Mouse (Mus musculus) hindbrain, postnatal 0 days (tissue): ENCODE measurements around the gene Fam229b. TPM values are rescaled to one million over a fixed set of nuclear protein-coding genes. Genes with fewer than 3 reads are reported as not detected.
A peak's percentile ranks its signal among the peaks of the same experiment; 100 is the strongest.

Experiments
- ATAC-seq: fragments of 200-750 bp; cut with Nextera tagmentation; 2 replicates; pipeline ENCODE4 v1.8.0; 2017; ENCODE audit warnings: mild to moderate bottlenecking, moderate TSS enrichment, moderate library complexity
- DNase-seq: peaks from one replicate; pipeline ENCODE4 v3.0.0-alpha.2; 2015; ENCODE audit warnings: low spot score
- H3K27ac ChIP-seq: fragments of 300-500 bp; sonication (generic); 2 replicates; pipeline ENCODE4 v1.5.1; 2014; ENCODE audit warnings: mild to moderate bottlenecking
- H3K27me3 ChIP-seq: fragments of 300-500 bp; sonication (generic); 2 replicates; pipeline ENCODE4 v1.6.1; 2014; ENCODE audit warnings: low read length, mixed read lengths; ENCODE audit not compliant: insufficient read depth
- H3K36me3 ChIP-seq: fragments of 300-500 bp; sonication (generic); 2 replicates; pipeline ENCODE4 v1.6.1; 2014; ENCODE audit warnings: low read length, mixed read lengths; ENCODE audit not compliant: insufficient read depth
- H3K4me1 ChIP-seq: fragments of 300-500 bp; sonication (generic); 2 replicates; pipeline ENCODE4 v1.6.1; 2014; ENCODE audit warnings: antibody characterized with exemption, low read length, mixed read lengths; ENCODE audit not compliant: insufficient read depth
- H3K4me2 ChIP-seq: fragments of 300-500 bp; sonication (generic); 2 replicates; pipeline ENCODE4 v1.6.1; 2014; ENCODE audit warnings: low read depth, mild to moderate bottlenecking, low read length, moderate library complexity, mixed read lengths
- H3K4me3 ChIP-seq: fragments of 300-500 bp; sonication (generic); 2 replicates; pipeline ENCODE4 v1.5.1; 2014; ENCODE audit warnings: low read length
- H3K9ac ChIP-seq: fragments of 300-500 bp; sonication (generic); replicated peaks from 2 replicates; pipeline ENCODE4 v1.6.1; 2014; ENCODE audit warnings: mild to moderate bottlenecking, low read length, moderate library complexity, mixed read lengths
- H3K9me3 ChIP-seq: fragments of 300-500 bp; sonication (generic); 2 replicates; pipeline ENCODE4 v1.6.1; 2016; ENCODE audit warnings: low read length, mixed read lengths
- CTCF ChIP-seq: IDR thresholded peaks from 2 replicates; pipeline ENCODE4 v1.5.1; 2016; ENCODE audit warnings: antibody characterized with exemption, control low read depth, low read depth
- WGBS: fragments of 180-500 bp; shearing (Covaris S2); extraction: QIAGEN DNeasy Blood & Tissue Kit; methylation state at CpG from one replicate; pipeline ENCODE4 v1.1.7; 2014; 5-methylcytosine and 5-hydroxymethylcytosine counted together
- polyA plus RNA-seq: library from polyadenylated mRNA; unstranded; fragments of >200 nt; fragmentation: Nextera tagmentation; extraction: Ambion mirVana; gene quantifications from 2 replicates; pipeline ENCODE4 v1.2.1, GENCODE M21; 2015
- total RNA-seq: library from RNA; depleted of rRNA; stranded (reverse); fragments of >200 nt; gene quantifications from 2 replicates; pipeline ENCODE4 v1.2.3, GENCODE M21; 2014; rRNA removed

Fam229b gene
- total RNA-seq (18.0 and 22.8 TPM in 2 replicates), polyA plus RNA-seq (43.8 and 45.9 TPM in 2 replicates)

GRCm38 (mm10) chr10:39133462-39134310, at the start of gene Fam229b, which contains the start of gene Tube1:
TSS of gene Fam229b (minus strand) at chr10:39133914.
TSS of gene Tube1 (plus strand) at chr10:39133976.
- 5% methylated on average over 47 of the region's 47 CpGs for WGBS
- H3K4me3 ChIP-seq, result peak within 1 kb of the TSS; percentile 76
- peak; percentile 95 for ATAC-seq
- peak; percentile 97 for DNase-seq
- H3K27me3 ChIP-seq, result no peaks in the 10 kb centered on the region
- peak within 1 kb of the TSS; percentile 58 for H3K9ac ChIP-seq
- H3K9me3 ChIP-seq, result no peaks in the 10 kb centered on the region
- peak within 1 kb of the TSS; percentile 75 for H3K27ac ChIP-seq
- no peak for TF ChIP-seq CTCF
- 0 out of 2 replicates have a peak, but pooled peaks cover 8% of the 10 kb centered on the region for H3K36me3 ChIP-seq
- peak within 1 kb of the TSS; percentile 97 for H3K4me2 ChIP-seq
- no peaks in the 10 kb centered on the region for H3K4me1 ChIP-seq

GRCm38 (mm10) chr10:39176981-39177380, 43.3 kb upstream of the Fam229b start:
- Histone ChIP-seq H3K27ac (no peak overlapping the region), H3K4me3 (no peak overlapping the region), H3K9ac (no peak overlapping the region), H3K4me1 (peaks cover 6% of the 10 kb centered on the region; the same call in 1 of the 2 replicates), H3K4me2 (no peak overlapping the region), H3K9me3 (no peaks in the 10 kb centered on the region; the same call in 1 of the 2 replicates), H3K27me3 (no peaks in the 10 kb centered on the region), H3K36me3 (no peaks in the 10 kb centered on the region)
- ATAC-seq (no peak), DNase-seq (no peak)
- 93% methylated on average over 5 of the region's 5 CpGs for WGBS
- no peak for TF ChIP-seq CTCF

DNA sequence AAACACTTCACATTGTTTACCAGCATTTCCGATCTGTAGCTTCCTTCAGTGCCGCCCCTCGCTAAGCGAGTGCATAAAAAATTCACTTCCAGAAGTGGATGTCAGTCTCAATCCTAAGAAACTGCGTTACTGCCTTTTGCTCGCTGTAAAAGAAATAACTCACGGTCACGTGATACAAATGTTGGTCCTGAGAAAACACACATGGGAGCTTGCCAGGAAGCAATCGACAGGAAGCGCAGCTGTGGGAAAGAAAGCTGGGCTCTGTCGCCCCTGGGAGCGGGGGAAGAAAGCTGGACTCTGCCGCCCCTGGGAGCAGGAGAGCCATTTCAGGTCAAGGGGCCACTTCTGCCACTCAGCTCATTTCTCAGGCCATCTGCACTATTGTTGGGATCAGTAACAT, 39.4 kb upstream of the Fam229b start:
- peaks cover 12% of the 10 kb centered on the region; the same call in 1 of the 2 replicates for H3K4me1 ChIP-seq
- peak overlapping the region; percentile 64 for H3K4me2 ChIP-seq
- WGBS, result 23% methylated on average over 13 of the region's 13 CpGs
- H3K36me3 ChIP-seq, result no peaks in the 10 kb centered on the region
- TF ChIP-seq CTCF, result no peak
- 0 out of 2 replicates have a peak overlapping the region, but pooled peaks have one; percentile 23 for H3K9ac ChIP-seq
- ATAC-seq, result no peak
- H3K4me3 ChIP-seq, result no peak overlapping the region
- no peaks in the 10 kb centered on the region; the same call in 1 of the 2 replicates for H3K9me3 ChIP-seq
- H3K27me3 ChIP-seq, result no peaks in the 10 kb centered on the region
- H3K27ac ChIP-seq, result peak overlapping the region; percentile 94
- DNase-seq, result peak; percentile 69

DNA sequence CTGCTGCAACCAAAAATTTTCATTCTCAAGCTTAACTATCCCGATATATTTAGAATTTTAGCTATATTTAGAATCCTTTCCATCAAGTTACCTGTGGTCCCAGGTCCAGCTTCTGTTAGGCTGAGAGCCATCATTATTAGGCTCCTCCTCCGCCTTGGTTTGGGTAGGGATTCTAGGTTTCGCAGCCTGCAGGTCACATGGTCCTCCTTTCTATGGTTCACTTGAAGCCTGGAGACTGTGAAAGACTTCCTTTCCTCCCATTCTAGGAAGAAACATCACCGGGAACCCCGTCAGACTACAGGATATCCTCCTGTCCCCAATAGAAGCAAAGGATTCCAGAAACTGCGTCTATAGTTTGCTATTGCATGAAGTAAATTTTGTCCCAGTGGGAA, 38.8 kb upstream of the Fam229b start:
- peak overlapping the region; percentile 94 for H3K27ac ChIP-seq
- peaks cover 12% of the 10 kb centered on the region; the same call in 1 of the 2 replicates for H3K4me1 ChIP-seq
- ATAC-seq (no peak), DNase-seq (no peak)
- no peak for TF ChIP-seq CTCF
- 65% methylated on average over 6 of the region's 6 CpGs for WGBS
- H3K9ac ChIP-seq, result no peak overlapping the region
- H3K4me2 ChIP-seq, result peak overlapping the region; percentile 64
- H3K4me3 ChIP-seq, result no peak overlapping the region
- no peaks in the 10 kb centered on the region for H3K27me3 ChIP-seq
- no peaks in the 10 kb centered on the region for H3K9me3 ChIP-seq
- H3K36me3 ChIP-seq, result no peaks in the 10 kb centered on the region

GRCm38 (mm10) chr10:39171603-39172539, 38.2 kb upstream of the Fam229b start:
- ATAC-seq (peak; percentile 83), DNase-seq (peak; percentile 97)
- H3K27ac ChIP-seq, result peak overlapping the region; percentile 94
- H3K9ac ChIP-seq, result peak overlapping the region; percentile 56
- H3K4me3 ChIP-seq, result peak overlapping the region; percentile 43
- peak overlapping the region; percentile 64 for H3K4me2 ChIP-seq
- no peaks in the 10 kb centered on the region for H3K9me3 ChIP-seq
- TF ChIP-seq CTCF, result peak; percentile 90
- 5% methylated on average over 26 of the region's 26 CpGs for WGBS
- H3K4me1 ChIP-seq, result peaks cover 12% of the 10 kb centered on the region; the same call in 1 of the 2 replicates
- H3K36me3 ChIP-seq, result no peaks in the 10 kb centered on the region
- H3K27me3 ChIP-seq, result no peaks in the 10 kb centered on the region

- under 1% methylated on average over 19 of the region's 19 CpGs for WGBS
- peak overlapping the region; percentile 43 for H3K4me3 ChIP-seq
- peak overlapping the region; percentile 56 for H3K9ac ChIP-seq
- H3K27me3 ChIP-seq, result no peaks in the 10 kb centered on the region
- ATAC-seq (peak; percentile 90), DNase-seq (peak; percentile 96)
- H3K36me3 ChIP-seq, result no peaks in the 10 kb centered on the region
- H3K4me1 ChIP-seq, result peaks cover 12% of the 10 kb centered on the region; the same call in 1 of the 2 replicates
- TF ChIP-seq CTCF, result peak; percentile 97
- peak overlapping the region; percentile 94 for H3K27ac ChIP-seq
- H3K4me2 ChIP-seq, result peak overlapping the region; percentile 64
- no peaks in the 10 kb centered on the region for H3K9me3 ChIP-seq
Measured at GRCm38 (mm10) chr10:39171134-39171533, 37.4 kb upstream of the Fam229b start.
